Mouse (Mus musculus) yolk sac, embryonic 10.5 days (tissue): ENCODE measurements around the gene Pacsin1.

ENCODE experiments used
- DNase-seq: peaks from one replicate; pipeline ENCODE4 v3.0.0-alpha.2; 2017; ENCODE audit warnings: low spot score

Pacsin1 gene

GRCm38 (mm10) chr17:27725412-27725811 is 70.1 kb downstream of the Pacsin1 start:
- no peak for DNase-seq

DNA sequence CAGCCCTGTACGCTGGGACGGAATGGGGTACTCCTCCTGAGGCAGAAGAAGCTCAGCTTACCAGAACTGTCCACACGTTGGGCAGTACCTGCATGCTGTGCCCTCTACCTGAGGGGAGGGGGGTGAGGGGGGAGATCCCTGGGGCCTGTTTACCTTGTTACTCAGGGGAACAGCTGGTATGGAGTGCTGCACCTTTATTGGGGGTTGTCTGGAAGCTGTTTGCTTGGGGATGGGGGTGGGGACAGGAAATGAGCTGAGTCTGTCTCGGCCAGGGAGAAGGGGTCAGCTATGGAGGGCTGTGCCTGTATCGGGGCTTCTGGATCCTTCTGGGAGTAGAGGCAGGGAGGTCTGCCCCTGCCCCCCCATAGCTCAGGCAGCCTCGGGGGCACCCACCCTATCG is 71.2 kb downstream of the Pacsin1 start:
- DNase-seq, result no peak

DNA sequence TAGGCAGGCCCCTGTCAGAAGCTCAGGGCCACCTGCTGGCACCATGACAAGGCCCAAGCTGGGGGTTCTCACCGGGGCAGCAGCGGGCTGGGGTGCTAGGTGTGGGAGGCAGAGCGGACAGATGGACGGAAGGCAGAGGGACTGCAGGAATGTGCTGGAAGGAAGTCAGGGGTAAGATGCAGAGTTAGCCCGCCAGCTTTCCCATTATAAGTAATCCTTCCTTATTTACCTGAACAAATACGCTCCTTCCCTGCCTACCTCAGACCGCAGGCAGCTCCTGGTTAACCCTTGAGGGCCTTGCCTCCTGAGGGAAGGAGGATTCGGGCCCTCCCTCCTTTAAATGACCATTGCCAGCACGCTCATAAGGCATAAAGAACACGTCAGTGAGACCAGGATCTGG is 73.5 kb downstream of the Pacsin1 start, which contains the start of gene Spdef:
Gene Spdef (minus strand): TSS at position 186 of the 400 bp plus-strand sequence.
- no peak for DNase-seq

DNA sequence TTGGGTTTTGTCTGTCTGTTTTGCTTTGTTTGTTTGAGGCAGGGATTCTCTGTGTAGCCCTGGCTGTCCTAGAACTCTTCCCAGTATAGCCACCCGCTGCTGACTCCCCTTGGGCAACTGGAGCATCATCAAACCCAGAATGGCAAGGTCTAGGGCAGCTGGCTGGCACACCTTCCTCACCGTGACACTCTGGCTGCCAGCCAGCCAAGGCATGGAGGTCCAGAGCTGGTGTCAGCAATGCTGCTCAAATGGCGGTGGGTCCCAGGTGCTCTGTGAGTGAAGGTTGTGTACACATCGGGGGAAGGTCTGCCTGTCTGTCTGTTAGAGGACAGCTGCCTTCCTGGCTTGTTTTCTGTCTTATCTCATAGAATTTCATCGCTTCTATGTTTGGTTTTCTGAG is 76.8 kb downstream of the Pacsin1 start:
- DNase-seq, result no peak

DNA sequence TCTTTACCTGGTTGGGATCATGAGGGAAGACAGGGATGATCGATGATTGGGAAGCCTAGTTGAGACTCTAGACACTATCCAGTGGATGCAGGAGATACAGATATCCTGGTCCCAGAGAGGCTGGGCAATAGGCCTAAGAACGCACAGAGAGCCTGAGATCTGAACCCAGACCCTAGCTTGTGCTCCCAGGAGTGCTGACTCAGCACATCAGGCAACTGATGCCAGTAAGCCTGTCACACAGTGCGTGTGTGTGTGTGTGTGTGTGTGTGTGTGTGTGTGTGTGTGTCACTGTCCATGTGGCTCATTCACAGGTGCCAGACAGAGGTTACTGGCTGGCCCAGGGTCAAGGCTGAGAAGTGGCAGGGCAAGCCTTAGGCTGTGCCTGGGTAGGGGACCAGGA is 77.4 kb downstream of the Pacsin1 start:
- DNase-seq, result no peak

- DNase-seq, result no peak
Measured at GRCm38 (mm10) chr17:27734344-27735073, 79.2 kb downstream of the Pacsin1 start.

- no peak for DNase-seq
Measured at GRCm38 (mm10) chr17:27740961-27741360, 85.7 kb downstream of the Pacsin1 start.

DNA sequence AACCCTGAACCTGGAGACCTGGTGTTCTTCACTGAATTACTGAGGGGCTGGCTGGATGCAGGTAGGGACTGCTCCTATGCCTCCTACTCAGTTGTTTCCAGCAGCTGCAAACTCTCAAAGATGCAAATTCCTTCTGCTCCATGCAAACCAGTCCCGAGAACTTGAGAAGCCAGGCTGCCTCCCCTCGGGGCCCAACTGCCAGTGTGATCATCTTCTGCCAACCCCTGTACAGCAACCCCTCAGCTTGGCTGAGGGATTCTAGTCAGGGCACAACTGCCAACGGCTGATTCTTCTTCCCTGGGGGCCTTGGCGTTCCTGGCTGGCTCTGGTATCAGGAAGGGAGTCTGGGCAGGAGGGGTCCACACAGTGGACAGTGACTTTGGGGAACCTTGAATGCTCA is 91.1 kb downstream of the Pacsin1 start:
- no peak for DNase-seq

GRCm38 (mm10) chr17:27748123-27748522 is 92.8 kb downstream of the Pacsin1 start:
- DNase-seq, result no peak

DNA sequence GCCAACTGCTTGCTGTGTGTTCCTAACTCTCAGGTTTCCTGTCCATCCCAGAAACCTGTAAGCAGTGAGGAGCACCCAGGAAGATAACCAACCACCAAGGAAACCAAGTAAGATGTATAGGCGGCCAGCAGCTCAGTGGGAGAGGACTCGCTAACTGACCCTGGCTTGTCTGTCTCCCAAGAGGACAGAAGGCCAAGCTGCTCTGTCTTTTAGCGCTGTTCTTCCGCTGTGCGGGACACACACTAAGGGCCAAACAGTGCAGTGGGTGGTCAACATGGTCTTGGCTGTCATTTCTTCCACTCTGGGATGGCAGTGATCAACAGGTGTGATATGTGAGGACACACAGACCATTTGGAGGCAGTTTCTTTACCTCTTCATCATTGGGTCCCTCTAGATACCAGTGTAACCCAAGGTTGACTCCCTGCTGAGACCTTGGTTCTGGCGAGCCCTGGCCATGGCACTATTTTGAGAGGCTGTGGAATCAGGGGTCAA is 95.2 kb downstream of the Pacsin1 start:
- no peak for DNase-seq

- no peak for DNase-seq
Measured at GRCm38 (mm10) chr17:27751314-27752202, 96.2 kb downstream of the Pacsin1 start.

GRCm38 (mm10) chr17:27760169-27760568 is 104.9 kb downstream of the Pacsin1 start:
- no peak for DNase-seq
